Mouse (Mus musculus) hindbrain, embryonic 15.5 days (tissue): ENCODE data around the gene Prmt1. TPM values are rescaled to one million over a fixed set of nuclear protein-coding genes. Genes with fewer than 3 reads are reported as not detected.
A peak's percentile ranks its signal among the peaks of the same experiment; 100 is the strongest.

ENCODE experiments used
- ATAC-seq: fragments of 200-750 bp; cut with Nextera tagmentation; 2 replicates; pipeline ENCODE4 v1.8.0; 2017; ENCODE audit warnings: low read depth, moderate number of reproducible peaks, moderate TSS enrichment; ENCODE audit not compliant: low FRiP score
- H3K27ac ChIP-seq: fragments of 300-500 bp; sonication (generic); replicated peaks from 2 replicates; pipeline ENCODE4 v1.5.1; 2015; ENCODE audit warnings: mild to moderate bottlenecking, inconsistent platforms
- H3K27me3 ChIP-seq: fragments of 300-500 bp; sonication (generic); 2 replicates; pipeline ENCODE4 v1.6.1; 2015; ENCODE audit warnings: control low read depth, inconsistent platforms
- H3K36me3 ChIP-seq: fragments of 300-500 bp; sonication (generic); 2 replicates; pipeline ENCODE4 v1.6.1; 2015; ENCODE audit warnings: control low read depth, inconsistent platforms
- H3K4me1 ChIP-seq: fragments of 300-500 bp; sonication (generic); replicated peaks from 2 replicates; pipeline ENCODE4 v1.6.1; 2015; ENCODE audit warnings: control low read depth, inconsistent platforms
- H3K4me2 ChIP-seq: fragments of 300-500 bp; sonication (generic); 2 replicates; pipeline ENCODE4 v1.6.1; 2015; ENCODE audit warnings: moderate library complexity, mild to moderate bottlenecking, inconsistent platforms
- H3K4me3 ChIP-seq: fragments of 300-500 bp; sonication (generic); 2 replicates; pipeline ENCODE4 v1.5.1; 2015; ENCODE audit warnings: mild to moderate bottlenecking, inconsistent platforms
- H3K9ac ChIP-seq: fragments of 300-500 bp; sonication (generic); 2 replicates; pipeline ENCODE4 v1.6.1; 2015; ENCODE audit warnings: inconsistent platforms
- H3K9me3 ChIP-seq: fragments of 300-500 bp; sonication (generic); 2 replicates; pipeline ENCODE4 v1.6.1; 2016; ENCODE audit warnings: control low read depth, inconsistent platforms
- WGBS: fragments of 180-500 bp; shearing (Covaris S2); methylation state at CpG from one replicate; pipeline ENCODE4 v1.1.7; 2015; 5-methylcytosine and 5-hydroxymethylcytosine counted together
- polyA plus RNA-seq: library from polyadenylated mRNA; unstranded; fragments of >200 nt; fragmentation: Nextera tagmentation; extraction: Ambion mirVana; gene quantifications from 2 replicates; pipeline ENCODE4 v1.2.1, GENCODE M21; 2015

Prmt1 gene
- polyA plus RNA-seq, 1 experiment from 2014 or later, result 590 TPM

DNA sequence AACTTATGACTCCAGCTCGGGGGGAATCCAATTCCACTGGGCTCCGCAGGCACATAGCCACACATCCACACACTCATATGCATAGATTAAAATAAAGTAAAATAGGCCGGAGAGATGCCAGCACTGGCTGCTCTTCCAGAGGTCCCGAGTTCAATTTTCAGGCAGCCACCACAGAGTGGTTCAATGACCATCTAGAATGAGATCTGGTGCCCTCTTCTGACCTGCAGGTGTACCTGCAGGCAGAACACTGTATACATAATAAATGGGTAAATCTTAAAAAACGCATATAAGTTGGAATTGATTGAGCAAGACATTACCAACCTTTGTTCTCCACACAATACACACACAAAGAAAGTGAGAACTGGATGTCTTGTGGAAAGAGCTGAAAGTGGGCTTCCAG is 30.7 kb downstream of the Prmt1 start:
- WGBS, result 55% methylated on average over 5 of the region's 5 CpGs
- peaks cover 16% of the 10 kb centered on the region for H3K27me3 ChIP-seq
- no peak overlapping the region for H3K4me2 ChIP-seq
- no peaks in the 10 kb centered on the region for H3K9me3 ChIP-seq
- H3K36me3 ChIP-seq, result peaks cover 12% of the 10 kb centered on the region
- no peak overlapping the region for H3K9ac ChIP-seq
- H3K27ac ChIP-seq, result no peak overlapping the region
- peaks cover 25% of the 10 kb centered on the region for H3K4me1 ChIP-seq
- no peak overlapping the region for H3K4me3 ChIP-seq
- no peak for ATAC-seq

DNA sequence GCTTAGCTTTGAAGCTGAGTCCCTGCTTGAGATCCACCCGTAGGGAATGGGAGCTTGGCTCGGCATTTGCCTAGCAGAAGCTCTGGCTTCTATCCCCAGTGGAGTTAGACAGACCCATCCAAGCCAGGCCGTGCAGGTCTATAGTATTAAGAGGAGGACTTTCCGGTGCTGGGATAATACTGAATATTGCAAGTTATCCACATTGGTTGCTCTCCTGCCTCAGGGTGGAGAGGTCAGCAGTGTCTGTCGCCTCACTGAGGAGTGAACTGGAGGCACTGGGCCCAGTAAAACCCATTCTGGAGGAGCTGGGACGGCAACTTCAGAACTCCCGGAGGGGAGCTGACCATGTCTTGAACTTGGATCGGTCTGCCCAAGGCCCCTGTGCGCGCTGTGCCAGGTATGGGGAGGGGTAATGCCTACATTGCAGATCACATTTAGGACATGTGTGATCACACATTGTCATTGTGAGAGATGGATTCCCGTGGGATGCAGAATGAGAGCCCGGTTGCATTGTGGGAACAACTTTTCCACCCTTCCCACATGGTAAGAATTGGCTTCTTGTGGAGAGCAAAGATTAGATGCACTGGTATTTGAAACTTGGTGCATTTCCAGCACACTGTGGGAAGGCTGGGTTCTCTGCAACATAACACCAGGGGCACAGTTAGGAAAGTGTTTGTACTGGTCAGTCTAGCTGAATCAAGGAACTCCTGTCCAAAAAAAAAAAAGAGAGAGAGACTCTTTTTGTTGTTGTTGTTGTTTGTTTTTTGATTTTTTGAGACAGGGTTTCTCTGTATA is 32.1 kb downstream of the Prmt1 start:
- Histone ChIP-seq H3K27ac (no peak overlapping the region), H3K4me1 (peaks cover 25% of the 10 kb centered on the region), H3K36me3 (peaks cover 7% of the 10 kb centered on the region; the same call in 1 of the 2 replicates), H3K4me2 (no peak overlapping the region), H3K9ac (no peak overlapping the region), H3K27me3 (peaks cover 25% of the 10 kb centered on the region), H3K9me3 (no peaks in the 10 kb centered on the region), H3K4me3 (no peak overlapping the region)
- ATAC-seq, result no peak
- 79% methylated on average over 12 of the region's 12 CpGs for WGBS

DNA sequence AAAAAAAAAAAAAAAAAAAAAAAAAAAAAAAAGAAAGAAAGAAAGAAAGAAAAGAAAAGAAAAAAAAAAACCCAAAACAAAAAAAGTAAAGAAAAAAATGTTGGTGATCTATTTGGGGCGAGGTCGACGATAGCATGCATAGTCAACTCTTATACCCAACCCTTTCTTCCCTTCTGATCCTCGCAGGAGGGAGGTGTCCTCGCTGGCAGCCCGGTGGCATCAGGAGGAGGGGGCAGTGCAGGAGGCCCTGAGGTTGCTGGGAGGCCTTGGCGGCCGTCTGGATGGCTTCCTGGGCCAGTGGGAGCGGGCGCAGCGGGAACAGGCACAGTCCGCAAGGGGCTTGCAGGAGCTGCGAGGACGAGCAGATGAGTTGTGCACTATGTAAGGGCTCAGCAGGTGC is 32.8 kb downstream of the Prmt1 start:
- H3K9ac ChIP-seq, result no peak overlapping the region
- no peak overlapping the region for H3K4me2 ChIP-seq
- H3K27me3 ChIP-seq, result peaks cover 25% of the 10 kb centered on the region
- H3K27ac ChIP-seq, result no peak overlapping the region
- peaks cover 25% of the 10 kb centered on the region for H3K4me1 ChIP-seq
- WGBS, result 61% methylated on average over 14 of the region's 14 CpGs
- ATAC-seq, result no peak
- H3K36me3 ChIP-seq, result no peaks in the 10 kb centered on the region
- no peaks in the 10 kb centered on the region for H3K9me3 ChIP-seq
- H3K4me3 ChIP-seq, result no peak overlapping the region

DNA sequence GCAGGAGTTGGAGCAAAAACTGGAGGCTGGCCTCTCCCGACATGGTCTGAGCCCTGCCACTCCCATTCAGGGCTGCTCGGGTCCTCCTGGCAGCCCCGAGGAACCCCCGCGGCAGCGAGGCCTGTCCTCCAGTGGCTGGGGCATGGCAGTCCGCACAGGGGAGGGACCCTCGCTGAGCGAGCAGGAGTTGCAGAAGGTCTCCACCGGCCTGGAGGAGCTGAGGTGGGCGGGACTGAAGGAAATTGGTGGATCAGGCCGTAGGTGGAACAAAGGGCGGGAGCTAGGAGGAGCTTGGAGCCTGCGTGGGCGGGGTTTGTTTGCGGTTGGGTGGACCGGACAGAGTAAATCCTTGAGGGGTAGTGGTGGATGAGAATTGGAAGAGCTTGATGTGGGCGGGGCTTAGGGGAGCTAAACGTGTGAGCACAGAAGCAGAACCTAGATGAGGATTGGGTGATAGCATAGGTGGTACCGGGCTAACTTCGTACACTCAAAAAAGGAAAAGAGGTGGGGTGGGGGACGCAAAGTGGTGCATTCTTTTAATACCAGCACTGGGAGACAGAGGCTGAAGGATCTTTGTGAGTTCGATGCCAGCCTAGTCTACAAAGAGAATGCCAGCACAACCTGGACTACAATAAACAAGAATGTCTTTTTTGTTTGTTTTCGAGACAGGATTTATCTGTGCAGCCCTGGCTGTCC is 33.6 kb downstream of the Prmt1 start:
- Histone ChIP-seq H3K27me3 (peaks cover 25% of the 10 kb centered on the region), H3K27ac (peak overlapping the region; percentile 19; the same call in 1 of the 2 replicates)
- 8% methylated on average over 24 of the region's 24 CpGs for WGBS

DNA sequence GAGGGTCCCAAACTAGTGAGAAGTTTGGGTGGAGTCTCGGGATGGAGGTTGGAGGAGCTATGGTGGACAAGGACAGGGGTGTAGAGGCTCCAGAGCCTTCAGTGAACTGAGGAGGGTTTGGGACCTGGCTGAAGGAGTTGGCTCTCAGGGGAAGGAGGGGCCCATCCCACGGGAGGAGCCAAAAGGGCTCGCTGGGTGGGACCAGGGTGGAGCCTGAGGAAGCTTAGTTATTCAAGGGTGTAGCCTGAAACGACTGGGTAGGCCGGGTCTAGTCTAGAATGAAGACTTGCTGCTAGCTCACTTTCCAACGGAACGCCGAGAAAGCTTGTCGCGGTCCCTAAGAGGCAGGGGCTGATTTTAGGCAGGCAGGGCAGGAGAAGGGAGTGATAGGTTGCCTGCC is 34.4 kb downstream of the Prmt1 start:
- Histone ChIP-seq H3K27me3 (peaks cover 25% of the 10 kb centered on the region), H3K4me2 (peak overlapping the region; percentile 76), H3K9ac (peak overlapping the region; percentile 50; the same call in 1 of the 2 replicates), H3K27ac (peak overlapping the region; percentile 19; the same call in 1 of the 2 replicates), H3K9me3 (no peaks in the 10 kb centered on the region), H3K36me3 (no peaks in the 10 kb centered on the region), H3K4me1 (peaks cover 21% of the 10 kb centered on the region), H3K4me3 (peak overlapping the region; percentile 46)
- peak; percentile 27; the same call in 1 of the 2 replicates for ATAC-seq
- 0% methylated on average over 10 of the region's 10 CpGs for WGBS

More for the DNA sequence above, 33.6 kb downstream of the Prmt1 start:
- Histone ChIP-seq H3K4me1 (peaks cover 25% of the 10 kb centered on the region), H3K4me3 (peak overlapping the region; percentile 46), H3K9me3 (no peaks in the 10 kb centered on the region), H3K4me2 (peak overlapping the region; percentile 76), H3K9ac (peak overlapping the region; percentile 50), H3K36me3 (no peaks in the 10 kb centered on the region)
- ATAC-seq, result peak; percentile 91

DNA sequence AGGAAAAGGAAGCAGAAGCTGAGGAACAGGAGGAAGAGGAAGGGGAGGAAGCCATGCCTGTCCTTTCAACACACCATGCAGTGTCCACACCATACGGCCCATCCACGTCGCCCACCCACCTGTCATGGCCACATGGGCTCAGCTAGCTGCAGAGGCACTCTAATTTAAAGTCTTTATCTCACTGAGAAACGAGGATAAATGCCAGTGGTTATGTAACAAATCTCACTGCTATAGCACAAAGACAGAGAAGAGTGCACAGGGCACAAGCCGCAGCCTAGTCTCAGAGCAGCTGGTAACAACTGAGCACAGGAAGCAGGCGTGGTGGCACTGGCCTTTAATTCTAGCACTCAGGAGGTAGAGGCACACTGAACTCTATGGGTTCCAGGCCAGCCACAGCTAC is 36.4 kb downstream of the Prmt1 start:
- peaks cover 21% of the 10 kb centered on the region for H3K4me1 ChIP-seq
- 79% methylated on average over 6 of the region's 6 CpGs for WGBS

DNA sequence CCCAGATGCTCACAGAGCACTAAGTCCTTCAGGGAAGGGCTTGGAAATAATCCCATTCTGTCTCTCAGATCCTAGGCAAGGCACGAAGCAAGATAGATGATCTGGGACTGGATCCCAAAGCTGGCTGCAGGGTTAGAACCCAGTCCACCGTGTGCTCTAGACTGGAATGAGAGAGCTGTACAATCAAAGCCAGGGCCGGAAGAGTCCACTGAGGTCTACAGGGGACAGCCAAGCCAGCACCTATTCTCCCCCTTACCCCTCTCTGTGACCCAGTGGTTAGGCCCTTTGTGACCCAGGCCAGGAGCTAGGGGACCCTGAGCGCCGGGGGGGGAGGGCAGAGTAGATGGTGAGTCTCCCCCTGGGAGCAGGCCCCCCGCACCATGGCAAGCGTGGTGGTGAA is 43.5 kb downstream of the Prmt1 start, which contains the start of gene Tsks:
Gene Tsks (plus strand): TSS at position 301 of the 400 bp plus-strand sequence.
- Histone ChIP-seq H3K27ac (no peak within 1 kb of the TSS), H3K36me3 (no peaks in the 10 kb centered on the region), H3K4me2 (no peak within 1 kb of the TSS), H3K9ac (no peak within 1 kb of the TSS), H3K27me3 (no peaks in the 10 kb centered on the region), H3K4me1 (no peaks in the 10 kb centered on the region), H3K4me3 (no peak within 1 kb of the TSS), H3K9me3 (no peaks in the 10 kb centered on the region)
- ATAC-seq, result no peak
- 72% methylated on average over 7 of the region's 7 CpGs for WGBS

More for the DNA sequence above, 36.4 kb downstream of the Prmt1 start:
- no peak overlapping the region for H3K4me2 ChIP-seq
- no peak overlapping the region for H3K9ac ChIP-seq
- peaks cover 25% of the 10 kb centered on the region for H3K27me3 ChIP-seq
- no peaks in the 10 kb centered on the region for H3K9me3 ChIP-seq
- no peak overlapping the region for H3K27ac ChIP-seq
- H3K36me3 ChIP-seq, result no peaks in the 10 kb centered on the region
- no peak for ATAC-seq
- no peak overlapping the region for H3K4me3 ChIP-seq

DNA sequence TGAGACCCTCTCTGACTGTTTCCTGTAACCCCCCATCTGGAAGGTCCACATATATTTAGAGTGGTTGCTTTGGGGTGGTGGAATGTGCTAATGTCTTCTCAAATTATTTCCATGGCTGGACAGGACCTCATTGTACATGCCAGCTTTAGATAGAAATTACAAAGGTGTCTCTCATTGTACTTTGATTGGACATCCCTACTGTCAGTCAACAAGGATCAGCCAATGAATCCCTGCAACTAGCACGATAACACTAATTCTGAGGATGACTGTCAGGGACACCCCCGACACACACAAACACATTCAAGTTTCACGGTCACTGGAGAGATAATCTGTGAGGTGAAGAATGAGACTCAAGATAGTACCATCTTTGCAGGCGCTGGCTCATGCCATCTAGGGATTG is 47.7 kb downstream of the Prmt1 start:
- Histone ChIP-seq H3K4me1 (no peaks in the 10 kb centered on the region), H3K36me3 (no peaks in the 10 kb centered on the region), H3K4me3 (no peak overlapping the region), H3K4me2 (no peak overlapping the region), H3K27ac (no peak overlapping the region), H3K9ac (no peak overlapping the region), H3K27me3 (no peaks in the 10 kb centered on the region), H3K9me3 (no peaks in the 10 kb centered on the region)
- WGBS, result 93% methylated on average over 4 of the region's 4 CpGs
- no peak for ATAC-seq

DNA sequence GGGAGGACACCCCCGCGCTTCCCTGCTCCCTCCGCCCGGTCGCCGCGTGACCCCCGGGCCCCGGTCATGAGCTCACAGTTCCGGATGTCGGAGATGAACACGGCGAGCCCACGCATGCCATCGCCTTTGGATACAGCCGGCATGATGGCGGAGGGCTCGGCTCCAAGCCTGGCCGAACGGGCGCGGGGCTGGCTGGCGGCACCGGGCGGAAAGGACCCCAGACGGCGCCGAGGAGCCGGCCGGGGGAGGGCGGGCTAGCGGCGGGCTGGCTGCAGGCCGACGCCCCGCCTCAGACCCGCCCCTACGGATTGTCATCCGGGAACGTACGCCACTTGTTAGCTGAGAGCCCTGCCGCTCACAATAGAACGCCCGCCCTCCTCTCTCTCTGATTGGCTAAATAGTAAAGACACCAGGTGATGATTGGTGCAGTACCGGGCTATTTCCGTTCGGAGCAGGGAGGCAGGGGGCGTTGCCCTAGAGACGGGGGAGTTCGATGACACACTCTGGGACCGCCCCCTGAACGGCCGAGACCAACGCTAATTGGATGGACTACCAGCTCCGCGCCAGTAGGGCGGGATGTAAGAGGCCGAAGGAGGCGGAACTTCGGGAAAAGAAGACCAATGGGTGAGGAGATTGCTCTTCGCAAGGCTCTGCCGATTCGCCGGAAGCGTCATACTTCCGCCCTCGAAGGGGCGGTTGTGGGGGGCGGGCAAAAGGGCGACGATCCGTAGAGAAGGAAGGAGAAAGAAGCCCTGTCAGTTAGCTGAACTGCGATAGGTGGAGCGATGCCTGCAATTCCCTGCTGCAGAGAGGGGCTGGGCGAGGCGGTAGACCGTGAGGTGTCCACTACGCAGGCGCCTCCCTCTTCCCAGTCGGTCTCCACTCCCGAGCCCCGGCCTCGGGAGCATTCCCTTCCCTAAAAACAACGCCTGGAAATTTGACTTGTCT is 56.9 kb downstream of the Prmt1 start, which contains the start of gene Ap2a1:
Gene Ap2a1 (minus strand): TSS at position 293 of the 948 bp plus-strand sequence.
- ATAC-seq, result peak; percentile 99
- WGBS, result under 1% methylated on average over 84 of the region's 84 CpGs
- peak within 1 kb of the TSS; percentile 92 for H3K4me3 ChIP-seq
- H3K9ac ChIP-seq, result peak within 1 kb of the TSS; percentile 98
- H3K4me1 ChIP-seq, result peaks cover 27% of the 10 kb centered on the region
- H3K36me3 ChIP-seq, result peaks cover 2% of the 10 kb centered on the region; the same call in 1 of the 2 replicates
- H3K9me3 ChIP-seq, result no peaks in the 10 kb centered on the region
- no peaks in the 10 kb centered on the region for H3K27me3 ChIP-seq
- H3K27ac ChIP-seq, result peak within 1 kb of the TSS; percentile 96
- peak within 1 kb of the TSS; percentile 80 for H3K4me2 ChIP-seq

DNA sequence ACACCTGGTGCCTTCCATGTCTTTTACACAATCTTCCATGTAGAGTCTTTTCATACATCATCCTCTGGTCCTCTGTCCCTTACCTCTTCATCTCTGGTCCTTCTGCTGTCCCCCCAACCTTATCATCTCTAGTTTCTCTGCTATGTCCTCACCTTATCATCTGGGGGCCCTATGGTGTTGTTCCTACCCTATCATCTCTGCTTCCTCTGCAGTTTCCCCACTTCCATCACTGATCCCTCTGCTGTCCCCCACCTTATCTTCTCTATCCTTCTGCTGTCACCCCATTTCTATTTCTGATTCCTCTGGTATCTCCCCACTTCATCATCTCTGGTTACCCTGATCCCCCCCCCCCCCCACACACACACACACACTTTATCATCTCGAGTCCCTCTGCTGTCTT is 57.8 kb downstream of the Prmt1 start:
- Histone ChIP-seq H3K4me3 (peak overlapping the region; percentile 92), H3K4me2 (peak overlapping the region; percentile 80), H3K36me3 (peaks cover 10% of the 10 kb centered on the region), H3K27me3 (no peaks in the 10 kb centered on the region), H3K4me1 (peaks cover 27% of the 10 kb centered on the region), H3K27ac (peak overlapping the region; percentile 86; the same call in 1 of the 2 replicates), H3K9ac (peak overlapping the region; percentile 98), H3K9me3 (no peaks in the 10 kb centered on the region)
- no peak for ATAC-seq
- 6% methylated on average over 1 of the region's 1 CpGs for WGBS
